Mouse (Mus musculus) midbrain, postnatal 0 days (tissue): ENCODE measurements around the gene Ranbp17. TPM values are rescaled to one million over a fixed set of nuclear protein-coding genes. Genes with fewer than 3 reads are reported as not detected.

Source experiments
- ATAC-seq: fragments of 200-750 bp; cut with Nextera tagmentation; 2 replicates; pipeline ENCODE4 v1.8.0; 2017; ENCODE audit warnings: moderate number of reproducible peaks, mild to moderate bottlenecking, moderate TSS enrichment, moderate library complexity; ENCODE audit not compliant: low FRiP score
- DNase-seq: peaks from one replicate; pipeline ENCODE4 v3.0.0-alpha.2; 2015; ENCODE audit warnings: low spot score
- H3K27ac ChIP-seq: fragments of 300-500 bp; sonication (generic); 2 replicates; pipeline ENCODE4 v1.5.1; 2014; ENCODE audit warnings: low read depth, mild to moderate bottlenecking, low read length, mixed read lengths
- H3K27me3 ChIP-seq: fragments of 300-500 bp; sonication (generic); 2 replicates; pipeline ENCODE4 v1.6.1; 2014; ENCODE audit warnings: low read length, control low read depth, mixed read lengths; ENCODE audit not compliant: insufficient read depth
- H3K36me3 ChIP-seq: fragments of 300-500 bp; sonication (generic); 2 replicates; pipeline ENCODE4 v1.6.1; 2014; ENCODE audit warnings: low read length, control low read depth, mixed read lengths; ENCODE audit not compliant: insufficient read depth
- H3K4me1 ChIP-seq: fragments of 300-500 bp; sonication (generic); 2 replicates; pipeline ENCODE4 v1.6.1; 2014; ENCODE audit warnings: mild to moderate bottlenecking, control low read depth, antibody characterized with exemption, low read length, mixed read lengths; ENCODE audit not compliant: insufficient read depth
- H3K4me2 ChIP-seq: fragments of 300-500 bp; sonication (generic); 2 replicates; pipeline ENCODE4 v1.6.1; 2014; ENCODE audit warnings: low read depth, mild to moderate bottlenecking, low read length, mixed read lengths; ENCODE audit not compliant: poor library complexity, severe bottlenecking
- H3K4me3 ChIP-seq: fragments of 300-500 bp; sonication (generic); 2 replicates; pipeline ENCODE4 v1.5.1; 2014; ENCODE audit warnings: low read depth, mild to moderate bottlenecking, low read length, moderate library complexity
- H3K9ac ChIP-seq: fragments of 300-500 bp; sonication (generic); replicated peaks from 2 replicates; pipeline ENCODE4 v1.6.1; 2014; ENCODE audit warnings: mild to moderate bottlenecking, low read length, moderate library complexity, mixed read lengths; ENCODE audit not compliant: poor library complexity, severe bottlenecking
- H3K9me3 ChIP-seq: fragments of 300-500 bp; sonication (generic); 2 replicates; pipeline ENCODE4 v1.6.1; 2016; ENCODE audit warnings: low read length, control low read depth
- CTCF ChIP-seq: IDR thresholded peaks from 2 replicates; pipeline ENCODE4 v1.5.1; 2016; ENCODE audit warnings: antibody characterized with exemption, mild to moderate bottlenecking
- WGBS: fragments of 180-500 bp; shearing (Covaris S2); extraction: QIAGEN DNeasy Blood & Tissue Kit; methylation state at CpG from one replicate; pipeline ENCODE4 v1.1.7; 2014; 5-methylcytosine and 5-hydroxymethylcytosine counted together
- polyA plus RNA-seq: library from polyadenylated mRNA; unstranded; fragments of >200 nt; fragmentation: Nextera tagmentation; extraction: Ambion mirVana; gene quantifications from 2 replicates; pipeline ENCODE4 v1.2.1, GENCODE M21; 2015
- total RNA-seq: library from RNA; depleted of rRNA; stranded (reverse); fragments of >200 nt; gene quantifications from 2 replicates; pipeline ENCODE4 v1.2.3, GENCODE M21; 2014

Gene Ranbp17
- total and polyA plus RNA-seq, 2 experiments from 2014 or later, result 5.0 to 7.8 TPM

- no peaks in the 10 kb centered on the region for H3K27me3 ChIP-seq
- no peak for TF ChIP-seq CTCF
- H3K27ac ChIP-seq, result no peak overlapping the region
- no peaks in the 10 kb centered on the region for H3K9me3 ChIP-seq
- no peak overlapping the region for H3K4me3 ChIP-seq
- no peaks in the 10 kb centered on the region for H3K4me1 ChIP-seq
- ATAC-seq (no peak), DNase-seq (no peak)
- no peak overlapping the region for H3K9ac ChIP-seq
- H3K4me2 ChIP-seq, result no peak overlapping the region
- no peaks in the 10 kb centered on the region for H3K36me3 ChIP-seq
- 85% methylated on average over 4 of the region's 4 CpGs for WGBS
Observed at GRCm38 (mm10) chr11:33309566-33309965, 204.0 kb downstream of the Ranbp17 start.

- H3K4me2 ChIP-seq, result no peak overlapping the region
- H3K4me3 ChIP-seq, result no peak overlapping the region
- no peaks in the 10 kb centered on the region for H3K9me3 ChIP-seq
- WGBS, result 34% methylated on average over 8 of the region's 8 CpGs
- DNase-seq, result peak; percentile 70
- H3K9ac ChIP-seq, result no peak overlapping the region
- H3K27ac ChIP-seq, result no peak overlapping the region
- H3K36me3 ChIP-seq, result no peaks in the 10 kb centered on the region
- H3K27me3 ChIP-seq, result no peaks in the 10 kb centered on the region
- ATAC-seq, result no peak
- H3K4me1 ChIP-seq, result no peaks in the 10 kb centered on the region
- no peak for TF ChIP-seq CTCF
Observed at GRCm38 (mm10) chr11:33300859-33301258, 212.7 kb downstream of the Ranbp17 start.

DNA sequence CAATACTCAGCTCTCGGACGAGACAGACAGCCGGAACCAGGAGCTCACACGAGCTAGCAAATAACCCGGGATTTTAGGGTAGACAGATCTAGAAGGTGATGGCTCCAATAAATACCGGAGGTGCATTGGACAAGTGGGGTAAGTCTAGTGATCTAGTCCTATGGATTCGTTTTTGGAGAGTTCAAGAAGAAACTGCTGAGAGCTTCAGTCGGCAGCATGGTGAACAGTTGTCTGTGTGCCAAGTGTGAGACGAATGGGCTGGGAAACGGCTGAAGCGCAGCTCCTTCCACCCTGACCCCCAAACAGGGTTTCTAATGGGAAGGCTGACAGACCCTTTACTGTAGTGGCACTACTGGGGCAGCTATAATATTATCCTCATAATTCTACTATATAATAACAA is 214.2 kb downstream of the Ranbp17 start:
- no peak for ATAC-seq
- H3K27ac ChIP-seq, result no peak overlapping the region
- no peaks in the 10 kb centered on the region for H3K9me3 ChIP-seq
- H3K4me3 ChIP-seq, result no peak overlapping the region
- no peak overlapping the region for H3K9ac ChIP-seq
- no peaks in the 10 kb centered on the region for H3K36me3 ChIP-seq
- no peak for TF ChIP-seq CTCF
- 56% methylated on average over 11 of the region's 11 CpGs for WGBS
- H3K4me1 ChIP-seq, result no peaks in the 10 kb centered on the region
- no peaks in the 10 kb centered on the region for H3K27me3 ChIP-seq
- no peak overlapping the region for H3K4me2 ChIP-seq
- peak; percentile 42 for DNase-seq

GRCm38 (mm10) chr11:33297121-33297520 is 216.4 kb downstream of the Ranbp17 start:
- H3K36me3 ChIP-seq, result no peaks in the 10 kb centered on the region
- ATAC-seq (no peak), DNase-seq (peak; percentile 59)
- TF ChIP-seq CTCF, result no peak
- 44% methylated on average over 8 of the region's 8 CpGs for WGBS
- no peaks in the 10 kb centered on the region for H3K4me1 ChIP-seq
- no peak overlapping the region for H3K27ac ChIP-seq
- H3K27me3 ChIP-seq, result no peaks in the 10 kb centered on the region
- H3K4me3 ChIP-seq, result no peak overlapping the region
- no peak overlapping the region for H3K4me2 ChIP-seq
- no peaks in the 10 kb centered on the region for H3K9me3 ChIP-seq
- H3K9ac ChIP-seq, result no peak overlapping the region

GRCm38 (mm10) chr11:33295422-33295821 is 218.1 kb downstream of the Ranbp17 start:
- Histone ChIP-seq H3K27me3 (no peaks in the 10 kb centered on the region), H3K4me1 (no peaks in the 10 kb centered on the region), H3K9ac (no peak overlapping the region), H3K36me3 (no peaks in the 10 kb centered on the region), H3K4me2 (no peak overlapping the region), H3K27ac (no peak overlapping the region), H3K9me3 (no peaks in the 10 kb centered on the region), H3K4me3 (no peak overlapping the region)
- peak; percentile 59 for DNase-seq
- TF ChIP-seq CTCF, result peak; percentile 77
- ATAC-seq, result no peak
- 48% methylated on average over 3 of the region's 3 CpGs for WGBS

GRCm38 (mm10) chr11:33294063-33294462 is 219.5 kb downstream of the Ranbp17 start:
- TF ChIP-seq CTCF, result no peak

More at GRCm38 (mm10) chr11:33294063-33294462, 219.5 kb downstream of the Ranbp17 start:
- WGBS, result 86% methylated on average over 6 of the region's 6 CpGs
- Histone ChIP-seq H3K27ac (no peak overlapping the region), H3K9ac (no peak overlapping the region), H3K4me1 (no peaks in the 10 kb centered on the region), H3K27me3 (no peaks in the 10 kb centered on the region), H3K4me3 (no peak overlapping the region), H3K4me2 (no peak overlapping the region), H3K9me3 (no peaks in the 10 kb centered on the region), H3K36me3 (no peaks in the 10 kb centered on the region)
- no peak for ATAC-seq
- DNase-seq, result no peak
